Mouse (Mus musculus): Measurements from ENCODE around the gene Nupl1. TPM values are rescaled to one million over a fixed set of nuclear protein-coding genes. Genes with fewer than 3 reads are reported as not detected.

Gene Nupl1
- total and polyA plus RNA-seq, 3 experiments, result not detected

GRCm38 (mm10) chr14:60217616-60218015 is 33.6 kb downstream of the Nupl1 start:
- TF ChIP-seq CTCF (IDR thresholded peaks at IDR 0.05 in 2 of 3, conservative IDR thresholded peaks at IDR 0.05 in 1 of 3; ENCODE audit: control insufficient read depth in 1 of 3, insufficient read depth in 1 of 3, low read depth in 2 of 3, low read length in 3 of 3, poor library complexity in 1 of 3, severe bottlenecking in 1 of 3), result no peak
- TF ChIP-seq TCF12 (IDR thresholded peaks at IDR 0.05; ENCODE audit: low read depth, low read length), result no peak
- no peak for TF ChIP-seq POLR2AphosphoS5 (IDR thresholded peaks at IDR 0.05; ENCODE audit: borderline replicate concordance, low read depth, low read length)
- no peak for TF ChIP-seq ZMIZ1 (IDR thresholded peaks at IDR 0.05; ENCODE audit: low read depth, low read length)
- no peak for TF ChIP-seq MEF2A (IDR thresholded peaks at IDR 0.05; ENCODE audit: extremely low read depth, insufficient replicate concordance, low read depth, low read length, poor library complexity, severe bottlenecking)
- no peak for TF ChIP-seq BHLHE40 (IDR thresholded peaks at IDR 0.05; ENCODE audit: borderline replicate concordance, low read depth, low read length)
- no peak for TF ChIP-seq USF2 (IDR thresholded peaks at IDR 0.05; ENCODE audit: borderline replicate concordance in 1 of 2, insufficient read depth in 1 of 2, low read depth in 1 of 2, low read length in 2 of 2)
- no peak for TF ChIP-seq RAD21 (IDR thresholded peaks at IDR 0.05; ENCODE audit: low read depth, low read length)
- no peak for TF ChIP-seq RCOR1 (IDR thresholded peaks at IDR 0.05; ENCODE audit: low read depth, low read length)
- no peak for TF ChIP-seq POLR2A (IDR thresholded peaks at IDR 0.05; ENCODE audit: control insufficient read depth in 1 of 2, insufficient read depth in 1 of 2, low read depth in 1 of 2, low read length in 2 of 2, poor library complexity in 1 of 2)
- no peak for TF ChIP-seq MYB (IDR thresholded peaks at IDR 0.05; ENCODE audit: low read depth, low read length)
- no peak for TF ChIP-seq ZNF384 (IDR thresholded peaks at IDR 0.05; ENCODE audit: low read depth, low read length)
- TF ChIP-seq UBTF (IDR thresholded peaks at IDR 0.05; ENCODE audit: borderline replicate concordance, insufficient read depth, low read depth, low read length), result no peak
- DNase-seq (ENCODE audit: low read depth, low spot score), result no peak
- Histone ChIP-seq H3K9ac (ENCODE audit: control insufficient read depth, low read depth, low read length, poor library complexity, severe bottlenecking) (no peak overlapping the region), H3K36me3 (ENCODE audit: control insufficient read depth in 1 of 2, insufficient read depth in 2 of 2, low read length in 2 of 2) (peaks cover 0 to 5% of the 10 kb centered on the region in 2 experiments; a peak in 2 of 4 replicates), H3K4me3 (ENCODE audit: control insufficient read depth in 1 of 2, insufficient read depth in 1 of 2, low read depth in 2 of 2, low read length in 2 of 2) (no peak overlapping the region), H3K27me3 (ENCODE audit: control insufficient read depth in 1 of 2, insufficient read depth in 2 of 2, low read length in 2 of 2) (no peaks in the 10 kb centered on the region), H3K4me1 (ENCODE audit: control insufficient read depth in 1 of 2, insufficient read depth in 2 of 2, low read length in 2 of 2) (no peaks in the 10 kb centered on the region), H3K27ac (ENCODE audit: control insufficient read depth, low read depth, low read length) (no peak overlapping the region), H3K9me3 (replicated peaks; ENCODE audit: insufficient read depth, low read length) (no peaks in the 10 kb centered on the region), H3K79me2 (ENCODE audit: control insufficient read depth, insufficient read depth, low read length, poor library complexity) (no peaks in the 10 kb centered on the region)

GRCm38 (mm10) chr14:60216125-60216524 is 35.1 kb downstream of the Nupl1 start:
- H3K9ac ChIP-seq (ENCODE audit: control insufficient read depth, low read depth, low read length, poor library complexity, severe bottlenecking), result no peak overlapping the region
- H3K4me1 ChIP-seq (ENCODE audit: control insufficient read depth in 1 of 2, insufficient read depth in 2 of 2, low read length in 2 of 2), result no peaks in the 10 kb centered on the region
- H3K27ac ChIP-seq (ENCODE audit: control insufficient read depth, low read depth, low read length), result no peak overlapping the region
- H3K27me3 ChIP-seq (ENCODE audit: control insufficient read depth in 1 of 2, insufficient read depth in 2 of 2, low read length in 2 of 2), result no peaks in the 10 kb centered on the region
- TF ChIP-seq ZNF384 (IDR thresholded peaks at IDR 0.05; ENCODE audit: low read depth, low read length) (no peak), MAX (IDR thresholded peaks at IDR 0.05; ENCODE audit: low read length) (no peak), MYB (IDR thresholded peaks at IDR 0.05; ENCODE audit: low read depth, low read length) (no peak), POLR2AphosphoS5 (IDR thresholded peaks at IDR 0.05; ENCODE audit: borderline replicate concordance, low read depth, low read length) (no peak), CHD1 (IDR thresholded peaks at IDR 0.05; ENCODE audit: low read depth, low read length) (no peak), SIN3A (IDR thresholded peaks at IDR 0.05; ENCODE audit: low read length) (no peak), POLR2AphosphoS2 (IDR thresholded peaks at IDR 0.05; ENCODE audit: low read length) (no peak), ZMIZ1 (IDR thresholded peaks at IDR 0.05; ENCODE audit: low read depth, low read length) (no peak)
- H3K4me3 ChIP-seq (ENCODE audit: control insufficient read depth in 1 of 2, insufficient read depth in 1 of 2, low read depth in 2 of 2, low read length in 2 of 2), result no peak overlapping the region
- H3K36me3 ChIP-seq (ENCODE audit: control insufficient read depth in 1 of 2, insufficient read depth in 2 of 2, low read length in 2 of 2), result peaks cover 0 to 3% of the 10 kb centered on the region in 2 experiments; a peak in 1 of 4 replicates
- no peaks in the 10 kb centered on the region for H3K79me2 ChIP-seq (ENCODE audit: control insufficient read depth, insufficient read depth, low read length, poor library complexity)
- no peaks in the 10 kb centered on the region for H3K9me3 ChIP-seq (replicated peaks; ENCODE audit: insufficient read depth, low read length)
- DNase-seq (ENCODE audit: low read depth, low spot score), result no peak
